Mouse (Mus musculus) hindbrain, embryonic 12.5 days (tissue): ENCODE measurements around the gene Col4a2. TPM values are rescaled to one million over a fixed set of nuclear protein-coding genes. Genes with fewer than 3 reads are reported as not detected.

Experiments
- ATAC-seq: fragments of 200-750 bp; cut with Nextera tagmentation; 2 replicates; pipeline ENCODE4 v1.8.0; 2017; ENCODE audit warnings: moderate TSS enrichment; ENCODE audit not compliant: low FRiP score
- H3K27ac ChIP-seq: fragments of 300-500 bp; sonication (generic); 2 replicates; pipeline ENCODE4 v1.5.1; 2016; ENCODE audit warnings: mild to moderate bottlenecking
- H3K27me3 ChIP-seq: fragments of 300-500 bp; sonication (generic); 2 replicates; pipeline ENCODE4 v1.6.1; 2016; ENCODE audit warnings: mild to moderate bottlenecking
- H3K36me3 ChIP-seq: fragments of 300-500 bp; sonication (generic); 2 replicates; pipeline ENCODE4 v1.6.1; 2016; ENCODE audit warnings: mild to moderate bottlenecking
- H3K4me1 ChIP-seq: fragments of 300-500 bp; sonication (generic); 2 replicates; pipeline ENCODE4 v1.6.1; 2016
- H3K4me2 ChIP-seq: fragments of 300-500 bp; sonication (generic); replicated peaks from 2 replicates; pipeline ENCODE4 v1.6.1; 2016; ENCODE audit warnings: mild to moderate bottlenecking
- H3K4me3 ChIP-seq: fragments of 300-500 bp; sonication (generic); 2 replicates; pipeline ENCODE4 v1.5.1; 2016; ENCODE audit warnings: mild to moderate bottlenecking
- H3K9ac ChIP-seq: fragments of 300-500 bp; sonication (generic); 2 replicates; pipeline ENCODE4 v1.6.1; 2016; ENCODE audit warnings: mild to moderate bottlenecking, moderate library complexity
- H3K9me3 ChIP-seq: fragments of 300-500 bp; sonication (generic); replicated peaks from 2 replicates; pipeline ENCODE4 v1.6.1; 2016; ENCODE audit warnings: mild to moderate bottlenecking
- WGBS: fragments of 180-500 bp; shearing (Covaris S2); methylation state at CpG from one replicate; pipeline ENCODE4 v1.1.7; 2016; 5-methylcytosine and 5-hydroxymethylcytosine counted together
- polyA plus RNA-seq: library from polyadenylated mRNA; unstranded; fragments of >200 nt; fragmentation: Nextera tagmentation; extraction: Ambion mirVana; gene quantifications from 2 replicates; pipeline ENCODE4 v1.2.1, GENCODE M21; 2016

Col4a2 gene
- polyA plus RNA-seq, 1 experiment from 2014 or later, result 74.6 TPM

- no peak overlapping the region for H3K9ac ChIP-seq
- H3K36me3 ChIP-seq, result no peaks in the 10 kb centered on the region
- H3K4me2 ChIP-seq, result no peak overlapping the region
- H3K27ac ChIP-seq, result no peak overlapping the region
- peaks cover 11% of the 10 kb centered on the region; the same call in 1 of the 2 replicates for H3K4me1 ChIP-seq
- ATAC-seq, result no peak
- 0 out of 2 replicates have a peak, but pooled peaks cover 3% of the 10 kb centered on the region for H3K27me3 ChIP-seq
- no peak overlapping the region for H3K4me3 ChIP-seq
- WGBS, result 57% methylated on average over 7 of the region's 7 CpGs
- no peaks in the 10 kb centered on the region for H3K9me3 ChIP-seq
Observed at GRCm38 (mm10) chr8:11396111-11396510, 83.5 kb downstream of the Col4a2 start.

GRCm38 (mm10) chr8:11397126-11397525, 84.5 kb downstream of the Col4a2 start:
- no peak for ATAC-seq
- Histone ChIP-seq H3K27me3 (0 out of 2 replicates have a peak, but pooled peaks cover 3% of the 10 kb centered on the region), H3K9ac (no peak overlapping the region), H3K36me3 (no peaks in the 10 kb centered on the region), H3K4me3 (no peak overlapping the region), H3K4me1 (peaks cover 11% of the 10 kb centered on the region; the same call in 1 of the 2 replicates), H3K27ac (no peak overlapping the region), H3K4me2 (no peak overlapping the region), H3K9me3 (no peaks in the 10 kb centered on the region)
- 89% methylated on average over 9 of the region's 9 CpGs for WGBS

- Histone ChIP-seq H3K27me3 (0 out of 2 replicates have a peak, but pooled peaks cover 3% of the 10 kb centered on the region), H3K27ac (0 out of 2 replicates have a peak overlapping the region, but pooled peaks have one; percentile 8), H3K4me1 (peaks cover 10% of the 10 kb centered on the region; the same call in 1 of the 2 replicates), H3K36me3 (no peaks in the 10 kb centered on the region), H3K4me3 (no peak overlapping the region), H3K9me3 (no peaks in the 10 kb centered on the region), H3K9ac (no peak overlapping the region), H3K4me2 (no peak overlapping the region)
- ATAC-seq, result no peak
- 28% methylated on average over 8 of the region's 8 CpGs for WGBS
Observed at GRCm38 (mm10) chr8:11399706-11400105, 87.1 kb downstream of the Col4a2 start.

- WGBS, result 77% methylated on average over 8 of the region's 8 CpGs
- ATAC-seq, result no peak
- Histone ChIP-seq H3K4me2 (no peak overlapping the region), H3K9ac (no peak overlapping the region), H3K4me1 (peaks cover 10% of the 10 kb centered on the region; the same call in 1 of the 2 replicates), H3K4me3 (no peak overlapping the region), H3K27me3 (0 out of 2 replicates have a peak, but pooled peaks cover 3% of the 10 kb centered on the region), H3K27ac (no peak overlapping the region), H3K36me3 (no peaks in the 10 kb centered on the region), H3K9me3 (no peaks in the 10 kb centered on the region)
Observed at GRCm38 (mm10) chr8:11400244-11400643, 87.6 kb downstream of the Col4a2 start.

GRCm38 (mm10) chr8:11401183-11401582, 88.6 kb downstream of the Col4a2 start:
- WGBS, result 91% methylated on average over 5 of the region's 5 CpGs
- peaks cover 14% of the 10 kb centered on the region; the same call in 1 of the 2 replicates for H3K4me1 ChIP-seq
- 0 out of 2 replicates have a peak, but pooled peaks cover 3% of the 10 kb centered on the region for H3K27me3 ChIP-seq
- no peak overlapping the region for H3K27ac ChIP-seq
- H3K9ac ChIP-seq, result no peak overlapping the region
- H3K4me2 ChIP-seq, result no peak overlapping the region
- no peaks in the 10 kb centered on the region for H3K9me3 ChIP-seq
- ATAC-seq, result no peak
- H3K36me3 ChIP-seq, result no peaks in the 10 kb centered on the region
- no peak overlapping the region for H3K4me3 ChIP-seq

- H3K4me3 ChIP-seq, result no peak overlapping the region
- H3K4me1 ChIP-seq, result peaks cover 14% of the 10 kb centered on the region; the same call in 1 of the 2 replicates
- H3K4me2 ChIP-seq, result no peak overlapping the region
- H3K27me3 ChIP-seq, result 0 out of 2 replicates have a peak, but pooled peaks cover 3% of the 10 kb centered on the region
- WGBS, result 85% methylated on average over 4 of the region's 4 CpGs
- no peak overlapping the region for H3K9ac ChIP-seq
- no peak overlapping the region for H3K27ac ChIP-seq
- H3K9me3 ChIP-seq, result no peaks in the 10 kb centered on the region
- no peak for ATAC-seq
- no peaks in the 10 kb centered on the region for H3K36me3 ChIP-seq
Observed at GRCm38 (mm10) chr8:11402220-11402619, 89.6 kb downstream of the Col4a2 start.

- no peak overlapping the region for H3K27ac ChIP-seq
- H3K27me3 ChIP-seq, result 0 out of 2 replicates have a peak, but pooled peaks cover 1% of the 10 kb centered on the region
- H3K9me3 ChIP-seq, result no peaks in the 10 kb centered on the region
- no peak for ATAC-seq
- no peak overlapping the region for H3K9ac ChIP-seq
- no peak overlapping the region for H3K4me3 ChIP-seq
- H3K4me2 ChIP-seq, result no peak overlapping the region
- 92% methylated on average over 9 of the region's 9 CpGs for WGBS
- no peaks in the 10 kb centered on the region for H3K36me3 ChIP-seq
- H3K4me1 ChIP-seq, result peaks cover 14% of the 10 kb centered on the region; the same call in 1 of the 2 replicates
Observed at GRCm38 (mm10) chr8:11403813-11404212, 91.2 kb downstream of the Col4a2 start.

GRCm38 (mm10) chr8:11404614-11405013, 92.0 kb downstream of the Col4a2 start:
- no peaks in the 10 kb centered on the region for H3K27me3 ChIP-seq
- no peak for ATAC-seq
- no peak overlapping the region for H3K9ac ChIP-seq
- H3K9me3 ChIP-seq, result no peaks in the 10 kb centered on the region
- WGBS, result 72% methylated on average over 4 of the region's 4 CpGs
- no peak overlapping the region for H3K4me2 ChIP-seq
- H3K4me1 ChIP-seq, result peaks cover 13% of the 10 kb centered on the region; the same call in 1 of the 2 replicates
- H3K4me3 ChIP-seq, result no peak overlapping the region
- H3K36me3 ChIP-seq, result no peaks in the 10 kb centered on the region
- no peak overlapping the region for H3K27ac ChIP-seq

- Histone ChIP-seq H3K9ac (no peak overlapping the region), H3K27ac (no peak overlapping the region), H3K4me1 (peaks cover 7% of the 10 kb centered on the region; the same call in 1 of the 2 replicates), H3K4me3 (no peak overlapping the region), H3K36me3 (no peaks in the 10 kb centered on the region), H3K4me2 (no peak overlapping the region), H3K9me3 (no peaks in the 10 kb centered on the region), H3K27me3 (no peaks in the 10 kb centered on the region)
- WGBS, result 60% methylated on average over 13 of the region's 13 CpGs
- ATAC-seq, result no peak
Observed at GRCm38 (mm10) chr8:11405722-11406481, 93.3 kb downstream of the Col4a2 start.

- 52% methylated on average over 12 of the region's 12 CpGs for WGBS
- Histone ChIP-seq H3K9me3 (no peaks in the 10 kb centered on the region), H3K9ac (peak overlapping the region; percentile 13; the same call in 1 of the 2 replicates), H3K4me3 (no peak overlapping the region), H3K4me1 (peaks cover 27% of the 10 kb centered on the region), H3K36me3 (no peaks in the 10 kb centered on the region), H3K27ac (no peak overlapping the region; the same call in 1 of the 2 replicates), H3K4me2 (no peak overlapping the region), H3K27me3 (no peaks in the 10 kb centered on the region)
- no peak for ATAC-seq
Observed at GRCm38 (mm10) chr8:11411504-11412124, 99.0 kb downstream of the Col4a2 start.

GRCm38 (mm10) chr8:11412450-11412849, 99.8 kb downstream of the Col4a2 start:
- ATAC-seq, result no peak
- H3K9me3 ChIP-seq, result no peaks in the 10 kb centered on the region
- no peak overlapping the region for H3K4me2 ChIP-seq
- no peak overlapping the region for H3K9ac ChIP-seq
- H3K4me3 ChIP-seq, result no peak overlapping the region
- WGBS, result 61% methylated on average over 5 of the region's 5 CpGs
- no peak overlapping the region for H3K27ac ChIP-seq
- H3K27me3 ChIP-seq, result no peaks in the 10 kb centered on the region
- H3K36me3 ChIP-seq, result no peaks in the 10 kb centered on the region
- peaks cover 27% of the 10 kb centered on the region for H3K4me1 ChIP-seq

- Histone ChIP-seq H3K4me2 (no peak overlapping the region), H3K27ac (no peak overlapping the region), H3K4me3 (no peak overlapping the region), H3K36me3 (no peaks in the 10 kb centered on the region), H3K9me3 (no peaks in the 10 kb centered on the region), H3K4me1 (peaks cover 27% of the 10 kb centered on the region), H3K9ac (no peak overlapping the region), H3K27me3 (no peaks in the 10 kb centered on the region)
- ATAC-seq, result peak; percentile 66
- 33% methylated on average over 8 of the region's 8 CpGs for WGBS
Observed at GRCm38 (mm10) chr8:11414304-11414703, 101.7 kb downstream of the Col4a2 start.
